Mouse (Mus musculus): ENCODE measurements at regions not wholly inside any gene's neighbourhood (a gene's known extent, or its start where the extent isn't known, plus 50 kb on each side); places are given as distances from the start of the nearest gene placed in this dataset.

DNA sequence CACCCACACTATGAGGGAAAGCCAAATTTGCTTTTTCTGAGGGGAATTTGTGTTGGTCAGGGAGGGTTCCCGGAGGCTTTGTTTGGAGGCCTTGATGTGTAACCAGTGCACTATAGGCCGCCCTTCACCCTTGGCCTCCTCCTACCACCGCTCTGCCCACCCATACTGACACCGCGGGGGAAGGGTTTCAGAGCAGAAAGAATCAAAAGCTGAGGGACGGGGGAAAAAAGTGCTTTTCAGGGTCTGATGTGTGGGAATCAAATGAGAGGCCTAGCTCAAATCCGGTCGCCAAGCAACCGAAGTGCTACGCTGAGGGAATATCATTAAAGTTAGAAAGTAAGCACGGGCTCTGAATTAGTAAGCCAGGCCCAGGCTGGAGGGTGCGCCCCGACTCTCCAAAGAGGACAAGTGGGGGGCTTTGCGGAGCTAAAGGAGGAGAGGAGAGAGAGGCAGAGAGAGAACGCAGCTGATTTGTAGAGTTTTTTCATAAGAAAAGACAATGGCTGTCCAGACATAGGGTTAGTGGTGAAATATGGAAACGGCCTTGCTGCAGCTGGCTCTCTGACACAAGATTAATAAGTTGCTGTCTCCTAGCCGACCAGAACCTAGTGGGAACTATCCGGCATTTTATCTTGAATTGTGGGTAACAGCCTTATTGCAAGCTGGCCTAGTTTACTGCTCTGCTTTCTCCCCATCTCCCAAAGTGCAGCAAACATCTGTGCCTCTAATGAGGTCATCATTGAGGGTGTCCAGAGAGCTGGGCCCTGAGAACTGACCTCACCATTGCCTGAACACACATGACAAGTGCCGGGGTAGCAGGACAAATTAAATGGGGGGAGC is 438.3 kb downstream of the Sox2 start:
- Histone ChIP-seq H3K27ac (no peak overlapping the region), H3K36me3 (ENCODE audit: control insufficient read depth, insufficient read depth, low read length) (no peaks in the 10 kb centered on the region; the same call in 1 of the 2 replicates), H3K4me3 (no peak overlapping the region), H3K4me1 (ENCODE audit: control insufficient read depth, insufficient read depth, low read length) (peaks cover 3% of the 10 kb centered on the region; the same call in 1 of the 2 replicates), H3K9ac (ENCODE audit: low read depth, low read length) (no peak overlapping the region), H3K79me2 (replicated peaks; ENCODE audit: control insufficient read depth, insufficient read depth, low read length) (no peaks in the 10 kb centered on the region), H3K27me3 (ENCODE audit: control insufficient read depth, insufficient read depth, low read length) (no peaks in the 10 kb centered on the region)
- peak in 1 of 2 experiments; percentile 20 for DNase-seq
- TF ChIP-seq POLR2A (IDR thresholded peaks at IDR 0.05; ENCODE audit: insufficient read depth, low read depth, low read length) (no peak), CTCF (IDR thresholded peaks at IDR 0.05) (no peak), EP300 (IDR thresholded peaks at IDR 0.05; ENCODE audit: insufficient read depth, low read depth, low read length) (no peak)
- intact Hi-C loops (cut with DNase I) = no loop called here
- 76% methylated on average over 19 of the region's 19 CpGs for WGBS

DNA sequence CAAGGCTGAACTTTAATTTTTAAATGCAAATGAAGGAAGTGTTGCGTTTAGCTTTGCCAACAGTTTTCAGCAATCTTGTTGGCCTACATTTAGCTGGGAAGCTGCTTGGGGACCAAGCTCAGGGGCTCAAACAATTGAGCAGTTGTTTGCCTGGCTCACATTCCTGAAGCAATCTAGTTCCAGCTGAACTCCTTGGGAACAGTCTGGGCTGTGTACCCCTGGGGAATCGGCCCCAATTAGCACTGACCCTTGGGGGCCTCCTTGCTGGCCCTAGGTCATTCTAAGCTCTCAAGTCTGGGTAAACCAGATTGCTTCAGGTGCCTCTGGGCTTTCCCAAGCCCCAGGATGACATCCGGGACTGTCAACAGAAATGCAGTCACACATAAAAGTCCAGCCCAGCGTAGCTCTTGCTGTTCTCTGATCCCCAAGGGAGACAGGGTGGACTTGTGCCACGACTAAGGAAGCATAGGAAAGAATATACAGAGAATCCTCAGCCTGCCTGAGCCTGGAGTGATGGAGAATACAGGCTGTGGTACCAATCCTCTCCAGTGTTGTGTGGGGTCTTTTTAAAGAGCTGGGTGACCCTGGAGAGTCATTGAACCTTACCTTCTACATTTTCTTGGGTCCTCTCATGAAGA is 440.4 kb downstream of the Sox2 start:
- DNase-seq = peak; percentile 26 to 28
- H3K27ac ChIP-seq = no peak overlapping the region
- no peaks in the 10 kb centered on the region for H3K79me2 ChIP-seq (replicated peaks; ENCODE audit: control insufficient read depth, insufficient read depth, low read length)
- no peak for TF ChIP-seq CTCF (IDR thresholded peaks at IDR 0.05)
- TF ChIP-seq POLR2A (IDR thresholded peaks at IDR 0.05; ENCODE audit: insufficient read depth, low read depth, low read length) = no peak
- no peak for TF ChIP-seq EP300 (IDR thresholded peaks at IDR 0.05; ENCODE audit: insufficient read depth, low read depth, low read length)
- no peak overlapping the region for H3K4me3 ChIP-seq
- H3K4me1 ChIP-seq (ENCODE audit: control insufficient read depth, insufficient read depth, low read length) = peaks cover 3% of the 10 kb centered on the region; the same call in 1 of the 2 replicates
- 44% methylated on average over 5 of the region's 5 CpGs for WGBS
- intact Hi-C loops (cut with DNase I) = no loop called here
- H3K9ac ChIP-seq (ENCODE audit: low read depth, low read length) = no peak overlapping the region
- no peaks in the 10 kb centered on the region for H3K27me3 ChIP-seq (ENCODE audit: control insufficient read depth, insufficient read depth, low read length)
- no peaks in the 10 kb centered on the region for H3K36me3 ChIP-seq (ENCODE audit: control insufficient read depth, insufficient read depth, low read length)

GRCm38 (mm10) chr3:35093001-35093400 is 442.8 kb downstream of the Sox2 start:
- H3K27ac ChIP-seq = no peak overlapping the region
- H3K9ac ChIP-seq (ENCODE audit: low read depth, low read length) = no peak overlapping the region
- no peaks in the 10 kb centered on the region for H3K79me2 ChIP-seq (replicated peaks; ENCODE audit: control insufficient read depth, insufficient read depth, low read length)
- WGBS = 70% methylated on average over 9 of the region's 9 CpGs
- DNase-seq = no peak
- no peak overlapping the region for H3K4me3 ChIP-seq
- H3K36me3 ChIP-seq (ENCODE audit: control insufficient read depth, insufficient read depth, low read length) = no peaks in the 10 kb centered on the region
- no peak for TF ChIP-seq POLR2A (IDR thresholded peaks at IDR 0.05; ENCODE audit: insufficient read depth, low read depth, low read length)
- intact Hi-C loops (cut with DNase I) = no loop called here
- H3K27me3 ChIP-seq (ENCODE audit: control insufficient read depth, insufficient read depth, low read length) = no peaks in the 10 kb centered on the region
- H3K4me1 ChIP-seq (ENCODE audit: control insufficient read depth, insufficient read depth, low read length) = peaks cover 3% of the 10 kb centered on the region; the same call in 1 of the 2 replicates

DNA sequence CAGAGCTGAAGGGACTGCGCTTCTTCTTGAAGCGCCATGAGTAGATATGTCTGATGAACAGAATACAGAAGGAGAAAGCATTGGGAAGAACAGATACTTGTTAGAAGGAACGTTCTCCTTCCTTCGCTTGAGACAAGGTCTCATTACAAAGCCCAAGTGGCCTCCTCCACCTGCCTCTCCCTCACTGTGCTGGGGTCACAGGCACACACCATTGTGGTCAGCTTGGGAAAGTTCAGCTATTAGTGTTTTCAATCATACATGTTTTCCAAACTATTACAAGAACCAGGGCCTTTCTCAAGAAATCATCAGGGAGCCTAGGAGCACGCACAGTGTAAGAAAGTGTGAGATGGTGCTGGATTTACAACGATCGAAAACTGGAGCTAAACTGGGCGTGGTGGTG is 445.0 kb downstream of the Sox2 start:
- Histone ChIP-seq H3K4me3 (no peak overlapping the region), H3K79me2 (replicated peaks; ENCODE audit: control insufficient read depth, insufficient read depth, low read length) (no peaks in the 10 kb centered on the region), H3K36me3 (ENCODE audit: control insufficient read depth, insufficient read depth, low read length) (no peaks in the 10 kb centered on the region), H3K27me3 (ENCODE audit: control insufficient read depth, insufficient read depth, low read length) (no peaks in the 10 kb centered on the region), H3K4me1 (ENCODE audit: control insufficient read depth, insufficient read depth, low read length) (peaks cover under 1% of the 10 kb centered on the region; the same call in 1 of the 2 replicates), H3K9ac (ENCODE audit: low read depth, low read length) (no peak overlapping the region), H3K27ac (no peak overlapping the region)
- intact Hi-C loops (cut with DNase I) = no loop called here
- no peak for TF ChIP-seq CTCF (IDR thresholded peaks at IDR 0.05)
- TF ChIP-seq EP300 (IDR thresholded peaks at IDR 0.05; ENCODE audit: insufficient read depth, low read depth, low read length) = no peak
- no peak for TF ChIP-seq POLR2A (IDR thresholded peaks at IDR 0.05; ENCODE audit: insufficient read depth, low read depth, low read length)
- 90% methylated on average over 8 of the region's 8 CpGs for WGBS
- DNase-seq = no peak

DNA sequence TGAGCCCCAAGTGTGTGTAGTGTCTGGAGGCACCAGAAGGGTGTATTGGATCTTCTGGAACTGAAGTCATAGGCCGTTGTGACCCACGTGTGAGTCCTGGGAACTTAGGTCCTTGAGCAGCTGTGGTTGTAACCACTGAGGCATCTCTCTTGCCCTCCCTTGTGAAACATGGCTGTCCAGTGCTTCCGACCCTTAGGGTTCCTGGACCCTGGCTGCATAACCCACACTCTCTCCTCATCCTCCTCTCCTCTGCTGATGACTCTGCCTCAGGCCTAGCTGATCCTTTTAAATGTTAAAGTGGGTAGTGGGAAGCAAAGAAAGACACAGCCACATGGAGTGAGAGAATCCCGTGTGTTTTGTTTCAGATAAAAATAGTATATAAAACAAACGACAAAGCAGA is 446.2 kb downstream of the Sox2 start:
- Histone ChIP-seq H3K27ac (no peak overlapping the region), H3K9ac (ENCODE audit: low read depth, low read length) (no peak overlapping the region), H3K4me3 (no peak overlapping the region), H3K36me3 (ENCODE audit: control insufficient read depth, insufficient read depth, low read length) (no peaks in the 10 kb centered on the region), H3K27me3 (ENCODE audit: control insufficient read depth, insufficient read depth, low read length) (no peaks in the 10 kb centered on the region), H3K79me2 (replicated peaks; ENCODE audit: control insufficient read depth, insufficient read depth, low read length) (no peaks in the 10 kb centered on the region), H3K4me1 (ENCODE audit: control insufficient read depth, insufficient read depth, low read length) (no peaks in the 10 kb centered on the region)
- DNase-seq = no peak
- 83% methylated on average over 5 of the region's 5 CpGs for WGBS
- intact Hi-C loops (cut with DNase I) = no loop called here
- TF ChIP-seq POLR2A (IDR thresholded peaks at IDR 0.05; ENCODE audit: insufficient read depth, low read depth, low read length) (no peak), EP300 (IDR thresholded peaks at IDR 0.05; ENCODE audit: insufficient read depth, low read depth, low read length) (no peak), CTCF (IDR thresholded peaks at IDR 0.05) (no peak)

DNA sequence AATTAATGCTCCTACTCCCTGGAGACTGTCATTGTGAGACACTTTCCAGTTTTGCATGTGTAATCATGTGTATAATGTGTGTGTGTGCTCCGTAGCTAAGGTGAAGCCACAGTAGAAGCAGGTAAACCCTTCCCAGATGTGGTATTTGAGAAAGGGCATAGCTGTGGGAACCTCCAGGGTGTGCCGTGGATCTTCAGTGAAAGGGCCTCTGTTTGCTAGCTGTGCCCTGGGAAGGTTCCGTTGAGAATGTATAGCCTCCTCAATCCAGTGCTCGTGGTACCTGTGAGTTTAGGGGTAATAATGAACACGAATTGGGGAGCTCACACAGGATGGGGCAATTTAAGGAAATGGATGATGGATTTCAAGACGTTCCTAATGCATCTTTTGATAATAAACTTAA is 447.6 kb downstream of the Sox2 start:
- no peaks in the 10 kb centered on the region for H3K79me2 ChIP-seq (replicated peaks; ENCODE audit: control insufficient read depth, insufficient read depth, low read length)
- no peak for TF ChIP-seq EP300 (IDR thresholded peaks at IDR 0.05; ENCODE audit: insufficient read depth, low read depth, low read length)
- DNase-seq = no peak
- no peaks in the 10 kb centered on the region for H3K4me1 ChIP-seq (ENCODE audit: control insufficient read depth, insufficient read depth, low read length)
- H3K36me3 ChIP-seq (ENCODE audit: control insufficient read depth, insufficient read depth, low read length) = no peaks in the 10 kb centered on the region
- WGBS = 82% methylated on average over 6 of the region's 6 CpGs
- no peak overlapping the region for H3K4me3 ChIP-seq
- no peak overlapping the region for H3K9ac ChIP-seq (ENCODE audit: low read depth, low read length)
- H3K27me3 ChIP-seq (ENCODE audit: control insufficient read depth, insufficient read depth, low read length) = no peaks in the 10 kb centered on the region
- intact Hi-C loops (cut with DNase I) = no loop called here
- no peak overlapping the region for H3K27ac ChIP-seq

Data from heart, adult 2 months (tissue).